Mouse (Mus musculus): ENCODE data around the gene Gsto2. TPM values are rescaled to one million over a fixed set of nuclear protein-coding genes. Genes with fewer than 3 reads are reported as not detected.
A peak's percentile ranks its signal among the peaks of the same experiment; 100 is the strongest.

The Gsto2 gene
- total and polyA plus RNA-seq, 2 experiments = 0.32 to 1.3 TPM

DNA sequence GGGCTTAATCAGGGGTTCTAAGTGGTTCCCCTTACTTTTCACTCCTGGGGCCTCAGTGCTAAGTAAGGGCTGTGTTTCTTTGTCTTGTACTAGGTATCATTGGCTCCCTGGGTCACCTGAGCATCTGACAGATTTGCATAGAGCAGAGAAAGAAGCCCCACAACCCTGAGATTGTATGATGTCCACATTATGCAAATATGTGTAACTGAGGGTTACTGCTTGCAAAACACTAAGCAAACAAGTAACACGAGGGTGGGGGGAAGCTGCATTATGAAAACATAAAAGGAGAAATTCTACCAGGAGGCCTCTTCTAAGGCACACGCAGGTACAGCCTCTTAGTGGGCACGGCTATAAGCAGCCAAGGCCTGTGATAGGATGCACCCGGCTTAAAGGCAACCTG is 49.9 kb downstream of the Gsto2 start:
- peaks cover 3% of the 10 kb centered on the region; the same call in 1 of the 2 replicates for H3K27me3 ChIP-seq (ENCODE audit: control insufficient read depth, insufficient read depth, low read length)
- WGBS = 63% methylated on average over 4 of the region's 4 CpGs
- H3K4me3 ChIP-seq (ENCODE audit: insufficient read depth, low read depth, low read length) = no peak overlapping the region
- no peak overlapping the region for H3K27ac ChIP-seq (replicated peaks; ENCODE audit: insufficient read depth, low read depth, low read length)
- H3K36me3 ChIP-seq (ENCODE audit: control insufficient read depth, insufficient read depth, low read length) = no peaks in the 10 kb centered on the region
- peaks cover 10% of the 10 kb centered on the region; the same call in 1 of the 2 replicates for H3K79me2 ChIP-seq (ENCODE audit: control insufficient read depth, insufficient read depth, low read length)
- H3K4me1 ChIP-seq (ENCODE audit: control insufficient read depth, insufficient read depth, low read length) = no peaks in the 10 kb centered on the region
- TF ChIP-seq CTCF (IDR thresholded peaks at IDR 0.05; ENCODE audit: low read depth, low read length) = no peak
- TF ChIP-seq POLR2A (IDR thresholded peaks at IDR 0.05; ENCODE audit: extremely low read depth, insufficient read depth, low read length) = no peak
- no peak for DNase-seq (ENCODE audit: extremely low read depth, low read depth, low spot score)
- no peak overlapping the region for H3K9ac ChIP-seq (ENCODE audit: low read depth, low read length)

DNA sequence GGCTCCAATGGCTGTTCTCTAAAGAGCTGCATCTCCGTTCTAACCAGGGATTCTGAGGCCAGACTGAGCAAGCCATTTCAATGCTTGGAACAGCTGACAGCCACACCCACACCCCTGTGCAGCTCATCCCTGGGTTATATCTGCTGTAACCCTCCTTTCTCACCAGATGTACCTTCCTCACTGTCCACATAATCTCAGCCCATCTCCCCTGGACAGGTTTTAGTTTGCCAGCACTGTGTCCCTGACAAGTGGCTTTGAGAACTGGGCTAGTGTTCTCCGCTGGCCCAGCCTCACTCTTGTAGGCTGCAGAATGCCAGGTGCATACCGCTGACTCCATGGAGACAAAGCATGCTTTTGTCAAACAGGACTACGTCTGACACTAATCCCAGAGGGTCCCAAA is 52.1 kb downstream of the Gsto2 start:
- Histone ChIP-seq H3K9ac (ENCODE audit: low read depth, low read length) (no peak overlapping the region), H3K36me3 (ENCODE audit: control insufficient read depth, insufficient read depth, low read length) (no peaks in the 10 kb centered on the region), H3K4me3 (ENCODE audit: insufficient read depth, low read depth, low read length) (no peak overlapping the region; the same call in 1 of the 2 replicates), H3K27me3 (ENCODE audit: control insufficient read depth, insufficient read depth, low read length) (peaks cover 3% of the 10 kb centered on the region; the same call in 1 of the 2 replicates), H3K79me2 (ENCODE audit: control insufficient read depth, insufficient read depth, low read length) (peaks cover 10% of the 10 kb centered on the region; the same call in 1 of the 2 replicates), H3K27ac (replicated peaks; ENCODE audit: insufficient read depth, low read depth, low read length) (no peak overlapping the region), H3K4me1 (ENCODE audit: control insufficient read depth, insufficient read depth, low read length) (no peaks in the 10 kb centered on the region)
- TF ChIP-seq POLR2A (IDR thresholded peaks at IDR 0.05; ENCODE audit: extremely low read depth, insufficient read depth, low read length) (no peak), CTCF (IDR thresholded peaks at IDR 0.05; ENCODE audit: low read depth, low read length) (no peak)
- no peak for DNase-seq (ENCODE audit: extremely low read depth, low read depth, low spot score)
- WGBS = 52% methylated on average over 4 of the region's 4 CpGs

DNA sequence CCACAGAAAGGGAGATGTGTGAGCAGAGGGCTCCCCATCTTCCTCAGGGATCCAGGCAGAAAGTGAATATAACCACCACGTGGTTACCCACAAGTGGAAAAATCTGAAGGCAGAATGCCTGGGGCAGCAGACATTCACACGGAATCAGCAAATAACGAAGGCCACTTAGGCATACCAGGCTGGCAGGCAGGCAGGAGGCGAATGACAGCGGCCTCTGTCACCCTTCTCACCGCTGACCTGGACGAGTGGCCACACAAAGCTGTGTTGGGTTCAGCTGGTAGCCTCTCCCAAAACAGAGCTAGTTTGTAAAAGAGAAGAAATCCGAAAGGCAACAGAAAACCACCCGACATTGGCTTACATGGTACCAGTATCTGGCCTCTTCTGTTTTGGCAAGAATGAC is 52.7 kb downstream of the Gsto2 start:
- Histone ChIP-seq H3K27me3 (ENCODE audit: control insufficient read depth, insufficient read depth, low read length) (peaks cover 3% of the 10 kb centered on the region; the same call in 1 of the 2 replicates), H3K9ac (ENCODE audit: low read depth, low read length) (peak overlapping the region; percentile 53), H3K27ac (replicated peaks; ENCODE audit: insufficient read depth, low read depth, low read length) (no peak overlapping the region), H3K4me1 (ENCODE audit: control insufficient read depth, insufficient read depth, low read length) (no peaks in the 10 kb centered on the region), H3K36me3 (ENCODE audit: control insufficient read depth, insufficient read depth, low read length) (no peaks in the 10 kb centered on the region), H3K4me3 (ENCODE audit: insufficient read depth, low read depth, low read length) (peak overlapping the region; percentile 88), H3K79me2 (ENCODE audit: control insufficient read depth, insufficient read depth, low read length) (peaks cover 10% of the 10 kb centered on the region; the same call in 1 of the 2 replicates)
- WGBS = 24% methylated on average over 9 of the region's 9 CpGs
- no peak for DNase-seq (ENCODE audit: extremely low read depth, low read depth, low spot score)
- TF ChIP-seq CTCF (IDR thresholded peaks at IDR 0.05; ENCODE audit: low read depth, low read length) (no peak), POLR2A (IDR thresholded peaks at IDR 0.05; ENCODE audit: extremely low read depth, insufficient read depth, low read length) (no peak)

DNA sequence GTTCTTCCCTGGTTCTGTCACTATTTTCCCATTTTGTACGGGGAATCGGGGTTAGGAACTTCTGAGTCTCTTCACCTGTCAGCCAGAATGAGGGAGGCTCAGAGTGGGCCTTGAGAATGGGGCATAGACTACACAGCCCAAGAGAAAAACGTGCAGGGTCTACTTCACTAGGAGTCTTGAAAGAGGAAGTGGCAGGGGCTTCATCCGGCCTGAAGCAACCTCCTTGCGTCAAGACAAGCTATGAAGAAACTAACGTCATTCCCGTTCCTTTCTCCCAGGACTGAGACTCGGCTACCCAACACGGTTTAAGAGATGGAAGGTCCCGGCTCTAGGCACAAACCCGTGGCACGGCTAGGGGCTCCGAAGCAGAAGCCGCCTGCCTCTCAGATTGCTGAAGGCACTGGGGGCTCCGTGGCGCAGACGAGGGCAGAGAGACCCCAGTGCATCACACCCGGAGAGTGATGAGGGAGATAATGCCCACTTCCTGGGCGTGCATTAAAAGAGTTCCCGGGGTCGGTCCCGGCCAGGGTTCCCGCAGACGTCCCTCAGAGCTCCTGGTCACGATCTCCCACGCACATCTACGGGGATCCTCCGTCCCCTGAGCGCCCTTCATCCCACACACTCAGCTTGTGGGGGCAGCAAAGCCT is 53.2 kb downstream of the Gsto2 start:
- H3K36me3 ChIP-seq (ENCODE audit: control insufficient read depth, insufficient read depth, low read length) = no peaks in the 10 kb centered on the region
- peak overlapping the region; percentile 88 for H3K4me3 ChIP-seq (ENCODE audit: insufficient read depth, low read depth, low read length)
- peak overlapping the region; percentile 50 for H3K27ac ChIP-seq (replicated peaks; ENCODE audit: insufficient read depth, low read depth, low read length)
- WGBS = 3% methylated on average over 29 of the region's 29 CpGs
- no peaks in the 10 kb centered on the region for H3K4me1 ChIP-seq (ENCODE audit: control insufficient read depth, insufficient read depth, low read length)
- no peak for DNase-seq (ENCODE audit: extremely low read depth, low read depth, low spot score)
- TF ChIP-seq CTCF (IDR thresholded peaks at IDR 0.05; ENCODE audit: low read depth, low read length) (no peak), POLR2A (IDR thresholded peaks at IDR 0.05; ENCODE audit: extremely low read depth, insufficient read depth, low read length) (no peak)
- peaks cover 3% of the 10 kb centered on the region; the same call in 1 of the 2 replicates for H3K27me3 ChIP-seq (ENCODE audit: control insufficient read depth, insufficient read depth, low read length)
- H3K9ac ChIP-seq (ENCODE audit: low read depth, low read length) = peak overlapping the region; percentile 81
- peaks cover 10% of the 10 kb centered on the region; the same call in 1 of the 2 replicates for H3K79me2 ChIP-seq (ENCODE audit: control insufficient read depth, insufficient read depth, low read length)

DNA sequence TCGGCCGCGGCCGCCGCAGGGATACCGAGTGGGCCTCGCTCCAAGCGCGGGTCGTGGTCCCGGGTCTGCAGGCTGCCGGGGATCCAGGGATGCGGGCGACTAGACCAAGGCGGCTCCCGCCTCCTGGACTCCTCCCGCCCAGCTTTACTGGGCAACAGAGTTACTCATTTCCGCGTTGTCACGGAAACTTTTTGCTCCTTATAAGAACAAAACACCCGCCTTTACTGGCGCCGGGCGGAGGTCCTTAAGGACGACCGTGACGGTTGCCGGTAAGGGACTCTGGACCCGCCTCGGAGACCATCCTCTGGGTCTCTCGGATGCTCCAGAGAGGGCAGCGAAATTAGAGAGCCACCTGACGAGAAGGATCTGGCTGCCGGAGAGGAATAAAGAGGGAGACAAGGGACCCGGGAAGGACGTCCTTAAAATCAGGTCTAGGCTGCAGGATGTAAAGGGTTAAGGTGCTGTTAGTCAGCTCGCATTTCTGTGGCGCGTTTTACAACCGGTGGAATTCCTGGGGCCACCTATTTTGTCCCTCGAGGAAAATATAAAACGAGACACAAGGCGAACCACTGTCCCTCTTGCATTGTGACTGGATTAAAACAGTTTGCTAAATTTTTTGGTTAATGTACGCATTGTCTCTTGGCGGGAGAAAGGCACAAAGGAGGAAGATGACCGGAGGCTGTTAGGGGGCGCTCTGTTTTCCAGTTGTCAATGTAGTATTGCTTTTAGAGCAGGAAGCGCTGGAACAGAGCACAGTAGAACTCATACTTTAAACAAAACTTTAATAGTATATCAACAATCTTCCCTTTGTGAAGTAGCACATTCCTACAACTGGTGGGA is 54.0 kb downstream of the Gsto2 start, which contains the start of the genes Cfap43 and Itprip:
TSS of gene Cfap43 (minus strand) at position 162 of the 840 bp plus-strand sequence.
TSS of gene Itprip (minus strand) at position 174 of the 840 bp plus-strand sequence.
- Histone ChIP-seq H3K27me3 (ENCODE audit: control insufficient read depth, insufficient read depth, low read length) (peaks cover 3% of the 10 kb centered on the region; the same call in 1 of the 2 replicates), H3K27ac (replicated peaks; ENCODE audit: insufficient read depth, low read depth, low read length) (peak within 1 kb of the TSS; percentile 90), H3K9ac (ENCODE audit: low read depth, low read length) (peak within 1 kb of the TSS; percentile 81), H3K36me3 (ENCODE audit: control insufficient read depth, insufficient read depth, low read length) (no peaks in the 10 kb centered on the region), H3K4me1 (ENCODE audit: control insufficient read depth, insufficient read depth, low read length) (no peaks in the 10 kb centered on the region), H3K4me3 (ENCODE audit: insufficient read depth, low read depth, low read length) (peak within 1 kb of the TSS; percentile 88), H3K79me2 (ENCODE audit: control insufficient read depth, insufficient read depth, low read length) (peaks cover 10% of the 10 kb centered on the region; the same call in 1 of the 2 replicates)
- TF ChIP-seq CTCF (IDR thresholded peaks at IDR 0.05; ENCODE audit: low read depth, low read length) (no peak), POLR2A (IDR thresholded peaks at IDR 0.05; ENCODE audit: extremely low read depth, insufficient read depth, low read length) (0 out of 2 replicates have a peak, but pooled peaks have one; percentile 20)
- 1% methylated on average over 48 of the region's 48 CpGs for WGBS
- no peak for DNase-seq (ENCODE audit: extremely low read depth, low read depth, low spot score)

Data from liver, adult 2 months (tissue).